Mouse (Mus musculus) midbrain, embryonic 10.5 days (tissue): ENCODE measurements at regions not wholly inside any gene's neighbourhood (a gene's known extent, or its start where the extent isn't known, plus 50 kb on each side); places are given as distances from the start of the nearest gene placed in this dataset.

Experiments used
- DNase-seq: peaks from one replicate; pipeline ENCODE4 v3.0.0-alpha.2; 2017; ENCODE audit warnings: low spot score
- H3K27ac ChIP-seq: fragments of 300-500 bp; sonication (generic); replicated peaks from 2 replicates; pipeline ENCODE4 v1.5.1; 2016; ENCODE audit warnings: mild to moderate bottlenecking
- H3K27me3 ChIP-seq: fragments of 300-500 bp; sonication (generic); 2 replicates; pipeline ENCODE4 v1.6.1; 2016; ENCODE audit warnings: low read depth, mild to moderate bottlenecking; ENCODE audit not compliant: poor library complexity, severe bottlenecking
- H3K36me3 ChIP-seq: fragments of 300-500 bp; sonication (generic); 2 replicates; pipeline ENCODE4 v1.6.1; 2016; ENCODE audit warnings: mild to moderate bottlenecking, moderate library complexity
- H3K4me1 ChIP-seq: fragments of 300-500 bp; sonication (generic); 2 replicates; pipeline ENCODE4 v1.6.1; 2016
- H3K4me3 ChIP-seq: fragments of 300-500 bp; sonication (generic); 2 replicates; pipeline ENCODE4 v1.5.1; 2016; ENCODE audit warnings: mild to moderate bottlenecking, moderate library complexity
- H3K9me3 ChIP-seq: fragments of 300-500 bp; sonication (generic); replicated peaks from 2 replicates; pipeline ENCODE4 v1.6.1; 2016; ENCODE audit warnings: mild to moderate bottlenecking
- WGBS: fragments of 180-500 bp; shearing (Covaris S2); methylation state at CpG from one replicate; pipeline ENCODE4 v1.1.7; 2016; 5-methylcytosine and 5-hydroxymethylcytosine counted together

- Histone ChIP-seq H3K36me3 (no peaks in the 10 kb centered on the region), H3K4me1 (no peaks in the 10 kb centered on the region), H3K9me3 (no peaks in the 10 kb centered on the region), H3K27me3 (no peaks in the 10 kb centered on the region), H3K4me3 (no peak overlapping the region), H3K27ac (no peak overlapping the region)
- no peak for DNase-seq
- 93% methylated on average over 11 of the region's 11 CpGs for WGBS
Observed at GRCm38 (mm10) chr14:46077406-46078131, 301.6 kb upstream of the Gm15217 start.

- Histone ChIP-seq H3K27me3 (no peaks in the 10 kb centered on the region), H3K36me3 (no peaks in the 10 kb centered on the region), H3K9me3 (no peaks in the 10 kb centered on the region), H3K4me1 (no peaks in the 10 kb centered on the region), H3K27ac (no peak overlapping the region), H3K4me3 (no peak overlapping the region)
- no peak for DNase-seq
- 89% methylated on average over 5 of the region's 5 CpGs for WGBS
Observed at GRCm38 (mm10) chr14:46082646-46083045, 296.6 kb upstream of the Gm15217 start.

DNA sequence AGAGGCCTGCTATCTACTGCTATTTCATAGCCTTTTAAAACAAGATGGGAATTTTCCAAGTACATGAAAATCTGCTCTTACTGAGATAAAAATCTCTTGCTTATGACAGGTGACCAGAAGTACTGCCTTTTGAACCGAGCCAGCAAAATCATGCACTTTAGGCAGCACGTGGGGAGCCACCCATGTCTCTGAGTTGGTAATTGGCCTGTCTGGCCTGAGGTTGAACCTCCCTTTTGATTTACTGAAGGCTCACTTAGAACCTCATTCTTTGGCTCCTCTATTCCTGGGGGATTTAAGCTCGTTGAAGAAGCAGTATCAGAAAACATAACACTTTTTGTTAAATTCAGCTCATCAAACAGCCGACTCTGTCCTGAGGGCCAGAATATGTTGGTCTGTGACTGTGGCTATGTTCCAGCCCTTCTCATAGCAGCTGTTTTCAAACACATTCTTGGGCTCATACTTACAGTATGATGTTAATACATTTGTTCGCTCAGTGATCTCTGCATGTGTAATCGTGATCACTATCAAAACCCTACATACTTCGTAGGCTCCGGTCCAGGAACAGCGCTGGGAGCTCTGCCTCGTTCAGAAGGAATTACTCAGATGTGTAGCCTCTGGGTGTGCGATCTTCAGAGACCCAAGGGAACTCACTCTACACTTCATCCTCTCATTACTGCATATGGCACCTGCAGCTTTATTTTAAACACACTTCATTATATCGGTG is 290.1 kb upstream of the Gm15217 start:
- DNase-seq: no peak
- 93% methylated on average over 12 of the region's 12 CpGs for WGBS
- Histone ChIP-seq H3K27ac (no peak overlapping the region), H3K36me3 (no peaks in the 10 kb centered on the region), H3K4me3 (no peak overlapping the region), H3K4me1 (no peaks in the 10 kb centered on the region), H3K27me3 (no peaks in the 10 kb centered on the region), H3K9me3 (no peaks in the 10 kb centered on the region)

- WGBS: 90% methylated on average over 3 of the region's 3 CpGs
- Histone ChIP-seq H3K9me3 (no peaks in the 10 kb centered on the region), H3K4me3 (no peak overlapping the region), H3K4me1 (no peaks in the 10 kb centered on the region), H3K27ac (no peak overlapping the region), H3K27me3 (no peaks in the 10 kb centered on the region), H3K36me3 (no peaks in the 10 kb centered on the region)
- no peak for DNase-seq
Observed at GRCm38 (mm10) chr14:46115950-46116349, 263.3 kb upstream of the Gm15217 start.

GRCm38 (mm10) chr14:46126541-46126940 is 252.7 kb upstream of the Gm15217 start:
- Histone ChIP-seq H3K27ac (no peak overlapping the region), H3K9me3 (no peaks in the 10 kb centered on the region), H3K4me1 (no peaks in the 10 kb centered on the region), H3K4me3 (no peak overlapping the region), H3K36me3 (no peaks in the 10 kb centered on the region), H3K27me3 (no peaks in the 10 kb centered on the region)
- no peak for DNase-seq
- WGBS: 93% methylated on average over 1 of the region's 1 CpGs

GRCm38 (mm10) chr14:46129762-46130161 is 249.5 kb upstream of the Gm15217 start:
- WGBS: 93% methylated on average over 3 of the region's 3 CpGs
- Histone ChIP-seq H3K36me3 (no peaks in the 10 kb centered on the region), H3K4me3 (no peak overlapping the region), H3K9me3 (no peaks in the 10 kb centered on the region), H3K4me1 (no peaks in the 10 kb centered on the region), H3K27me3 (no peaks in the 10 kb centered on the region), H3K27ac (no peak overlapping the region)
- no peak for DNase-seq

DNA sequence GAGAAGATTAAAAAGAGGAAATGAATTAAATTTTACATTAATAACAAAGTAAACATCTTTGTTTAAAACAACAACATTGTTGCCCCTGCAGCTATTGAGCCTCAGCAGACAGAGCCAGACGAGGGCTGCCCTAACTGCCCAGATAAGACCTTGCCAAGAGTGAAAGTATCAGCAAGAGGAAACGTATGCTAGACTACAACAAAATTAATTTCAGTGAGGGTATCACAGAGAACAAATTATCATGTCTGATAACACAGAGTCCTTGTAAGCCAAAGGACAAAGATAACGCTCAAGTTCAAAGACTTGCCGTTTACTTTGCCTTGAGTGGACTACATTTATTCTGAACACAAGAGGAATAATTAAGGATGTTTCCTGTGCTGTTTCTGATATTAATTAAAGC is 235.0 kb upstream of the Gm15217 start:
- DNase-seq: no peak
- no peaks in the 10 kb centered on the region for H3K27me3 ChIP-seq
- H3K27ac ChIP-seq: no peak overlapping the region
- 70% methylated on average over 4 of the region's 4 CpGs for WGBS
- H3K4me3 ChIP-seq: no peak overlapping the region
- H3K4me1 ChIP-seq: peaks cover 11% of the 10 kb centered on the region
- H3K36me3 ChIP-seq: no peaks in the 10 kb centered on the region
- no peaks in the 10 kb centered on the region for H3K9me3 ChIP-seq

DNA sequence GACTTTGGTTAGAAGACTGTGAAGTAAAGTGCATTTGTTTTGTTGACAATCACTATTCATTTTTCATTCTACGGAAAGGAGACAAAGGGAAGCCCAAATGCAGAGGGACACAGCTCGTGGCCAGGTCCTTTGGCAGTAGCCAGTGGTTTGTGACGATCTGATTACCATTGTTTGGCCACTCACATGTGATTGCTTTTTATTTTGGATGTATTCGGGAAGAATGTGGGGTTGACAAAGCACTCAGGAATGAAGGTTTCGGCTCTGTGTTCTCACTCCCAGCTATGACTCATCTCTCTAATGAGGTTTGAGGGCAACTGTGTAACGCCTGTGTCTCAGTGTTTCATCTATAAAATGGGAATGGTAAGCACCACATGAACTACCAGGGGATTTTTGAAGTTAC is 234.5 kb upstream of the Gm15217 start:
- DNase-seq: no peak
- peaks cover 11% of the 10 kb centered on the region for H3K4me1 ChIP-seq
- H3K9me3 ChIP-seq: no peaks in the 10 kb centered on the region
- no peak overlapping the region for H3K27ac ChIP-seq
- WGBS: 54% methylated on average over 6 of the region's 6 CpGs
- H3K4me3 ChIP-seq: no peak overlapping the region
- no peaks in the 10 kb centered on the region for H3K36me3 ChIP-seq
- no peaks in the 10 kb centered on the region for H3K27me3 ChIP-seq

- H3K9me3 ChIP-seq: no peaks in the 10 kb centered on the region
- WGBS: 69% methylated on average over 7 of the region's 7 CpGs
- H3K4me3 ChIP-seq: no peak overlapping the region
- H3K36me3 ChIP-seq: no peaks in the 10 kb centered on the region
- DNase-seq: no peak
- no peaks in the 10 kb centered on the region for H3K27me3 ChIP-seq
- H3K27ac ChIP-seq: no peak overlapping the region
- H3K4me1 ChIP-seq: peaks cover 11% of the 10 kb centered on the region
Observed at GRCm38 (mm10) chr14:46145584-46145983, 233.6 kb upstream of the Gm15217 start.

DNA sequence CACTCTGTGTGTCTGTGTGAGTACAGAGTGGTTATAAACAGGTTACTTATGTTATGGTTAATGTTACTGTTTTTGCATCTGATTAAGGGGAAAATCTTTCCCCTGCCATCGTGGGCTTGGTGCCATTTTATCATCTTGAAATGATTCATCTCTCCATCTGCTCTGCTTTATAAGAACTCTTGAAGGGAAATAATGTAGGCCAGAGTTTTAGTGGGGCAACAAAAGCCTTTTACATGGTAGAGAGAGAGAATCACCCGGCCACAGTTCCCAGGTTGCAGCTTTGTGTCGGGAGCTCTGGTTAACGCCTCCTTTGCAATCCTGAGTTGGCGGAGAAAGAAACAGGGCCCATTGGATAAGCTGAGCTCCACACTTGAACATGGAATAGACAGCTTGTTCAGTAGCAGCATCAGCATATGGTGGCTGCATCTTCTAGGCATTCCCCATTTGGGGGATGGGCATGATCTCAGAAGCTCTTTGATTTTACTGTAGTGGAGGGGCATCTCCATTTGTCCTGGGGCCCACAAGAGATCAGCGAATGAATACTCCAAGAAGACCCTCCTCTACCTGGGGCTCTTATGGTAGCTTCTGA is 230.0 kb upstream of the Gm15217 start:
- Histone ChIP-seq H3K36me3 (no peaks in the 10 kb centered on the region), H3K9me3 (no peaks in the 10 kb centered on the region), H3K4me3 (no peak overlapping the region), H3K4me1 (peaks cover 11% of the 10 kb centered on the region), H3K27me3 (no peaks in the 10 kb centered on the region), H3K27ac (no peak overlapping the region)
- DNase-seq: no peak
- 84% methylated on average over 6 of the region's 6 CpGs for WGBS

DNA sequence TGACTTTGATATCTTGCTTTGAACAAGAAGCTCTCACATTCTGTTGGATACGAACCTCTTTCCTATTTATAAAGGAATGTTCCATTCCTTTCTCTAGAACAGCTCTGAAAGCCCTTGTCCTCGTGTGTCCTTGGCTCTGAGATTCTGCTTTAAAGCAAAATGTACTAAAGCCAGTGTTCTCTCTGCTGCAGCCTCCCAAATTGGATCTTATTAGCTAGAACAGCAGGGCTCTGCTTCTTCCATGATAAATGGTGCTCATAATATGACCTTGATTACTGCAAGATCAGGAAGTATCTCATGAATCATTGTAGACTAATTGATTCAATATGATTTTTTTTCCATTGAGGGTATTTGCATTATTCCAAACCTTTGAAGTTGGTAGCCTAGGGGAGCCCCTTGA is 220.5 kb upstream of the Gm15217 start:
- no peak for DNase-seq
- H3K27ac ChIP-seq: no peak overlapping the region
- no peaks in the 10 kb centered on the region for H3K36me3 ChIP-seq
- H3K9me3 ChIP-seq: no peaks in the 10 kb centered on the region
- H3K4me1 ChIP-seq: no peaks in the 10 kb centered on the region
- no peak overlapping the region for H3K4me3 ChIP-seq
- WGBS: 80% methylated on average over 2 of the region's 2 CpGs
- no peaks in the 10 kb centered on the region for H3K27me3 ChIP-seq

DNA sequence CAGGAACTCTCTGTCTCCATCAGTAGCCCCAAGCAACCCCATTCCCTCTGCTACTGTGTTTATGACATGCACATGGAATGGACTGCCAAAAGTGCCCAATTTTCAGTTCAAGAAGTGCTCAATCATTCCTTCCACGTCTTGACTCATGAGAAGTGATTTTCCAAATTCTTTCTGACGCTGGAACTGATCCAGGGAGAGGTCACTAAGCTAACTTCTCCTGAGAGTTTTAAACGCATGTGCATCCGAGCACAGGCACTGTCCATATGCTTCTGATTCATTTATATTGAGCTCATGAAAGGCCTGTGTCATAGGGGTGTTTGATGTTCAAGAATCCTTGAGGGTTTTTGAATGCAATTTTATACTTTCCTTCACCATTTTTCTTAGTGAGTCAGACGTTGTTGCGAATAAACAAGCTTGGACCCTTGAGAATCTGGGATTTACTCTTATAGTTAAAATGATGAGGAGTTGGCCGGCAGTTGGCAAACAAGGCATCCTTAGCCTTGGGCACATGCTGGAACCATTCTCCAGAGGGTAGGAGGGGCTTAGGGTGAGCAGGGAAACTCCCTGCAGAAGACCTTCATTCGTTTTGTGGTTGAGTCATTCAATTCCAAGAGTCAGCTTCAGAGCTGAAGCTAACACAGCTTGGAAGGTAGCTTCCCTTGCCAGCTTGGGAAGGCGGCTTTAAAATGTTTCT is 206.9 kb upstream of the Gm15217 start:
- no peak for DNase-seq
- WGBS: 75% methylated on average over 9 of the region's 9 CpGs

More for the DNA sequence above, 206.9 kb upstream of the Gm15217 start:
- no peak overlapping the region for H3K4me3 ChIP-seq
- no peaks in the 10 kb centered on the region for H3K36me3 ChIP-seq
- no peaks in the 10 kb centered on the region for H3K9me3 ChIP-seq
- peaks cover 9% of the 10 kb centered on the region; the same call in 1 of the 2 replicates for H3K4me1 ChIP-seq
- H3K27me3 ChIP-seq: peaks cover 20% of the 10 kb centered on the region; the same call in 1 of the 2 replicates
- H3K27ac ChIP-seq: no peak overlapping the region
